Mouse (Mus musculus) layer of hippocampus, adult 9-11 months (tissue): ENCODE results near the gene Rhot1.
"Not testable (repeated sequence)": the region's sequence is repeated elsewhere in the genome, so short reads cannot be mapped to it uniquely, and the experiment has no call there.

Source experiments
- DNase-seq: peaks from one replicate; pipeline ENCODE4 v3.0.0; 2022

Gene Rhot1

DNA sequence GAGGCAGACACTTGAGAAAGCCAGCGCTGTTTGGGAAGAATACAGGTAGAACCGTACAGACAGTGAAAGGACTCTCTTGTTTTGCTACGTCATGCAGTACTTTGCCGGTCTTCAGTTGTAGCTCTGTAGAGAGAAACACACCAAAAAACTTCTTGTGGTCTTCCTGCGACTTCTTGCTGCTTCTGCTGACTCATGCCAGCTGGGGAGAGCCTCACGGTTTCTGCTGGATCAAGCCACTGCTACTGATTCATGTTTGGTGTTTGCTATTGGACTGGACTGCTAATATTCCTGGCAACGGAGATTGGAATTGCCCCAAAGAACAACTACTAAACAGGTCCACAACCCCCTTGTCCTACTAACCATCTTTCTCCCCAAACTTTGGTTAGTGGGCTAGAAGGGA lies 12.5 kb upstream of the Rhot1 start:
- DNase-seq = no peak

GRCm38 (mm10) chr11:80199316-80199715 lies 9.5 kb upstream of the Rhot1 start:
- no peak for DNase-seq

- DNase-seq = no peak
Measured at GRCm38 (mm10) chr11:80199773-80200172, 9.0 kb upstream of the Rhot1 start.

DNA sequence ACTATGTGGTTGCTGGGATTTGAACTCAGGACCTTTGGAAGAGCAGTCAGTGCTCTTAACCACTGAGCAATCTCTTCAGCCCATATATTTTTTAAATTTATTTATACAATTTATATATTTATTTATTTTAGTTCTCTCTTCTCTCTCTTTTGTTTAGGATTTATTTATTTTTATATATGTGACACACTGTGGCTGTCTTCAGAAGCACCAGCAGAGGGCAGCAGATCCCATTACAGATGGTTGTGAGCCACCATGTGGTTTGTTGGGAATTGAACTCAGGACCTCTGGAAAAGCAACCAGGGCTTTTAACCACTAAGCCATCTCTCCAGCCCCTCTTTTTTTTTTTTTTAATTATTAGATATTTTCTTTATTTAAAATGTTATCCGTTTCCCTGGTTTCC lies 8.5 kb upstream of the Rhot1 start:
- no peak for DNase-seq

- no peak for DNase-seq
Measured at GRCm38 (mm10) chr11:80202296-80202695, 6.5 kb upstream of the Rhot1 start.

- peak; percentile 60 for DNase-seq
Measured at GRCm38 (mm10) chr11:80204037-80204436, 4.8 kb upstream of the Rhot1 start.

DNA sequence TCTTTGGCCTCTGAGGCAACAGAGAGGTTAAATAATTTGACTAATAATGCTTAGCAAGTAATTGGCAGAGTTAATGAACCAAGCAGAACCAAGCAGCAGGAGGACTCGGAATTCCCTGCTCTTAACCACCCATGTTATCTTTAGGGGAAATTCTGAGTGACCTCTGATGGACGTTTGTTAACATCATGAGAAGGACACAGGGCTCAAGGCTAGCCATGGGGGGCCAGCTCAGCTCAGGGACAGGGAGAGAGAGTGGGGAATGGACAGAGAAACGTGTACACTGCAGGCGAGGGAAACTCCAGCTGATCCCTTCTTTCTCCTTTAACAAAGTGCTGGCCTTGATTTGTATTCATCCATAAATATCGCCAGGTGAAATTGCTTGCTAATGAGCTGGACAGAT lies 3.9 kb upstream of the Rhot1 start:
- no peak for DNase-seq

DNA sequence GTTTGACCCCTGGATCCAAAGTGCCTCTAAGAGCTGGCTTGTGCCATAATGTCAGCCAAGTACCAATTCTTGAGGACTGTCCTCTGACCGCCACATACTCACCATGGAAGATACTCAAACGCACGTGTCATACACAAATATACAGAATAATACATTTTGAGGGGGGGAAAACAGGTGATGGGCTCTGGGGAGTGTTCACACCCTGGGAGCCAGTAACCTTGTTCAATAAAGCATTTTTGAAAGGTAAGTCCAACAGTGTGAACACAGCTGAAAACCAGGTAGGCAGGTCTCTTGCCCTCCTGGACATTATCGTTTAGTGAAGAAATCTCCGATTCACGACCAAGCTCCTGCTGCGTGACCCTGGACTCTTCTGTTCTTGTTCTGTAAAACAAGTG lies 357 bp upstream of the Rhot1 start:
- DNase-seq = no peak

- no peak for DNase-seq
Measured at GRCm38 (mm10) chr11:80210321-80210720, 1.5 kb downstream of the Rhot1 start.

DNA sequence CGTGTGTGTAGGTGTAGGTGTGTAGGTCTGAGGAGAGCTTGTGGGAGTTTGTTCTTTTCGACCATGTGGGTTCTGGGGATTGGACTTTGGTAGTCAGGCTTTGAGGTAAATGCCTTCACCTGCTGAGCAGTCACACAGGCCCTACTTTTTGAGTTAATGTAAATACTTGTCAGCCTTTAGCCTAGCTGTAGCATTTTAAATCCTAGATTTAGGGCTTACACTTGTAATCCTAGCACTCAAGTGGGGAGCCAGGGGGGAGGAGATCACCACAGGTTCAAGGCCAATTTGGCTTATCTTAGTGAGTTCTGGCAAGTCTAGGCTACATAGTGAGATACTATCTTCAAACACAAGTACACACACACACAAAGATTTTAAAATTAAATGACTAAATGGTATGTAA lies 3.5 kb downstream of the Rhot1 start:
- no peak for DNase-seq

DNA sequence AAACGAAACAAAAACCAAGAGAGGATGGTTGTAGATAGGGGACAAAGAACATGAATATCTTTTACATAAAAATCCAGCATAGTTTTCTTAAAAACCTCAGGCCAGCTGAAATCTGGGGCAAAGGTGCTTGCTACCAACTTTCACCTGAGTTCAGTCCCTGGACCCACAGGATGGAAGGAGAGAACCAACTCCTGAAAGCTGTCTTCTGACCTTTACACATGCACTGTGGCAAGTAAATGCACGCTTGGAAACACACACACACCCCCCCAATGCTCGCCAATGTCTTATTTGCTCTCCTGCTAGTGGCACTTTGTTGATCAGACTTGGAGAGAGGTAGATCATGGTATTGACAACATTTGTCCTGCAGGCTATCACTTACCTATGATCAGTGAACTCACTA lies 6.5 kb downstream of the Rhot1 start:
- DNase-seq = no peak

- no peak for DNase-seq
Measured at GRCm38 (mm10) chr11:80218657-80219293, 10.0 kb downstream of the Rhot1 start.

DNA sequence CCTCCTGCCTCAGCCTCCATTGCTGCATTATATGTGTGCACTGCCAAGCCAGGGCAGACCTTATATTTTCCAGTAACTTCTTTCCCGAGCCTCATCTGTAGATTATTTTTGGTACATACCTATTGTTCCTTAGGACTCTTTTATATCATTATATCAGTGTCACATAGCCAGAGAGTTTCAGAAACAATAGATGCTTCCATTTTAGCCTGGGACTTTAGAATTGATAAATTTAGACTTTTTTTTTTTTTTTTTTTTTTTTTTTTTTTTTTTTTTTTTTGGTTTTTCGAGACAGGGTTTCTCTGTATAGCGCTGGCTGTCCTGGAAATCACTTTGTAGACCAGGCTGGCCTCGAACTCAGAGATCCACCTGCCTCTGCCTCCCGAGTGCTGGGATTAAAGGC lies 21.2 kb downstream of the Rhot1 start:
- not testable (repeated sequence) for DNase-seq

- DNase-seq = no peak
Measured at GRCm38 (mm10) chr11:80237278-80237677, 28.5 kb downstream of the Rhot1 start.

- no peak for DNase-seq
Measured at GRCm38 (mm10) chr11:80238306-80238705, 29.5 kb downstream of the Rhot1 start.

DNA sequence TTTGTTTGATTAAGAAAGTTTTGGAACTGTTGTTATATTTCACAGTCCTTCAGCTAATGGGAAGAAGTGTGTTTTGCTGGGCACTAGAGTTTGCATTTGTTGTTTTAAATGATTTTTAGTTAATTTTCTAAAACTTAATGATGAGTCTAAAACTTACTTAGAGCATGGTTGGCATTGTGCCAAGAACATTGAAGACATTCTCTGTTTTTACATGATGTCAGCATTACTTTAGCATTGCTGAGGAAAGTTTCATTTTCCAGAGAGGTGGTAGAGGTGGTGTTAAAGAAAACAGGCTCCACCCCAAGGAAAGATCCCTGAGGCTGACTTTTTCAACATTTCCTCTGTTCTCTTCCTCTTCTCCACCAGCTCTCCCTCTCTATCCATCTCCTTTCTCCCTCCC lies 38.2 kb downstream of the Rhot1 start:
- no peak for DNase-seq

GRCm38 (mm10) chr11:80248531-80248930 lies 39.7 kb downstream of the Rhot1 start:
- DNase-seq = no peak

- DNase-seq = no peak
Measured at GRCm38 (mm10) chr11:80264137-80264536, 55.3 kb downstream of the Rhot1 start.

DNA sequence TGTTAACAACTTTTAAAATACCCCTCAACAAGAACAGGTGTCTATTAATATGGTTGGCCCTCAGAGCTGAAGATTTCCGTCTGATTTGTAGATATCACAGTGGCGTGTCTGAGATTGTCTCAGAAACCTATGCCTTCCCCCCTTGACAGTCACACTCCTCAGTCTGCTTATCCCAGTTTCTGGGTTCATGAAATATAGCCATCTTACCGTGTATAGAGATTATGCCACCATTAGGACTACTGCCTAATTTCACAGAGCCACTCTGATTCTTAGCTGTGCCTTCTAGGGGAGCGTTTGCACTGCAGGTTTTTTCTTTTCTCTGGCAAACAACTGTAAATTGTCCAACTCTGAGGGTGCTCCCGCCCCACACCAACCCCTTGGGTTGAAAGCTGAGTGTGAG lies 62.3 kb downstream of the Rhot1 start:
- no peak for DNase-seq

DNA sequence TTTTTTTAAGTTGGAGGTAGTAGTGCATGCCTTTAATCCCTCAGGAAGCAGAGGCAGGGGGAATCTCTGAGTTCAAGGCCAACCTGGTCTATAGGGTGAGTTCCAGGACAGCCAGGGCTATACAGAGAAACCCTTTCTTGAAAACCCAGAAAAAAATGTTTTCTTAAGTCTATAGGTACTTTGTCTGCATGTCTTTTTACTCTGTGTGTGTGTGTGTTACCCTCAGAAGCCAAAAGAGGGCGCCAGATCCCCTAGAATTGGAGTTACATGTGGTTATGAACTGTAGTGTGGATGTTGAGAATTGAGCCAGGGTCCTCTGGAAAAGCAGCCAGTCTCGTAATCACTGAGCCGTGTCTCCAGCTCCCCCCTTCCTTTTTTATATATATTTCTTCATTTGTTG lies 66.2 kb downstream of the Rhot1 start:
- DNase-seq = no peak

DNA sequence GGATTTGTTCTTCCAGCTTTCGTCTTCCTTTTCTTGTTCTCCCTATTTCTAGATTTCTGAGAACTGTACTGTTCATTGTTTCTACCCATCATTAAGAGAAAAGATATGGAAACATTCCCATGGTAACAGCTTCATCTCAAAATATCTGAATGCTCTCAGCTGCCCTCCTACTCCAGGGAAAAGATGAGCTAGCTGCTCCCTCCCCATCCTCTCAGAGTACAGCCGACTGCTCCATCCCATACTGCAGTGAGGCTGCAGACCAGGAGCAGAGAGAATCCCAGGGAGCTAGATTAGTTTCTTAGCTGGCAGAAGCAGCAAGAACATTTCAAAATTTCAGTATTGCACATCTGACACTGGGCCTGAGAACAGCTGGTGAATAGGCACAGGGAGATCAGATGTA lies 69.2 kb downstream of the Rhot1 start:
- DNase-seq = peak; percentile 36

DNA sequence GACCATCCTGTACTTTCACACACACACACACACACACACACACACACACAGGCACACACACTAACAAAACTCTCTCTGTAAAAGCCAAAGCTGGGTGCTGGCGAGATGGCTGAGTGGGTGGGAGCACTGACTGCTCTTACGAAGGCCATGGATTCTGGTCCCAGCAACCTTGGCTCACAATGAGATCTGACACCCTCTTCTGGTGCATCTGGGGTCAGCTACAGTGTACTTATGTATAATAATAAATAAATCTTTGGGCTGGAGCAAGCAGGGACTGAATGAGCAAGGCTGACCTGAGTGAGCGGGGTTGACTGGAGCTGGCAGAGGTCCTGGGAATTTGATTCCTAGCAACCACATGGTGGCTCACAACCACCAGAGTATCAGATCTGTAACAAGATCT lies 75.0 kb downstream of the Rhot1 start:
- no peak for DNase-seq

DNA sequence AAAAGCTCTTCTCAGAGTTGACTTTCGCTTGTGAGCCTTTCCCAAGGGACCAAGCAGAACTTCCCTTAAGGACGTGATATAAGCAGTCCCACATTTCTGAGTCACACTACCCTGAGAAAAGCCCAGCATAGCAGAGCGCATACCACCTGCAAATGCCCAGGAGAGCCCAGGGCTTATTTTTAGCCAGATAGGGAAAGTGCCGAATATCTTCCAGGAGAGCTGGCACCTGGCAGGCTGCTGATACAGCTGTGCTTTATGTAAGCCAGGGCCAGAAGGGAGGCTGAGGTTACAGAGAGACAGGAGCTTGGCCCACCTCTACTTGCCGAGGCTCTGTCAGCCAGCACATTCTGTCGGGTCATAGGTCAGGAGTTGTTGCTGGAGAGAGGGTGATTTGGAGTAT lies 75.8 kb downstream of the Rhot1 start:
- no peak for DNase-seq

- peak; percentile 40 for DNase-seq
Measured at GRCm38 (mm10) chr11:80287150-80287549, 78.3 kb downstream of the Rhot1 start.

DNA sequence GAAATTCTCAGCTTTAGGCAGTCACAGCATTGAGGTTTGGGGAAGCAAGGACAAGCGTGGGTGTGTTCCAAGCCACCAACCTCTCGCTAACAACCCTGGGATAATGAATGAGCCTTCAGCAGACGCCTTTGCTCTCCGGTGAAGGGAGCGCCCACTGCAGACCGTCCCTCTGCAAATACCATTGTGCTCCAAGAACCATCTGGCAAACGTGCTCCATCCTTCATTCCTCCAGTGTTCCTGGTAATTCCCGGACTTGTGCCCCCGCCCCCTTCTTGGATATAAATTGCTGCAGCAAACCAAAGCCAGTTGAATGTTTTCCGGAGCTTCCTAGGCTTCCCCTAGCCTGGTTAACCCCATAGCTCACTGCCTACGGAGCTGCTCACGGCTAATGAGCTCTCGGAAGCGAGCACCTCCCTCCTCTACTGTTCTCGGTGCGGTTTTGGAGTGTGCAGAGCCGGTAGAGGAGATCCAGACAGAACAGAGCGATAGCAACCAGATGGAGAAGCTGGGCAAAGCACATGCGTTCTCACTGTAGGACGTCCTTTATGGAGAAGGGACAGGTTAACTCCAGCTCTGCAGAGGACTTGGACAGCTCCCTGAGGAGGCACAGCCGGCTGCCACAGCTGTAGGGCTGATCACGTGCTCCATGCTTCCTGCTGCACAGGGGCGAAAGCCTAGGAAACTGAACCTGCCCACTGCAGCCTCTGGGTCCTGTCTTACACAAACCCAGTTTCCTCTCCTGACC lies 81.1 kb downstream of the Rhot1 start:
- DNase-seq = peak; percentile 62
